Mouse (Mus musculus): ENCODE measurements around the gene Izumo2. TPM values are rescaled to one million over a fixed set of nuclear protein-coding genes. Genes with fewer than 3 reads are reported as not detected.

Izumo2 gene
- total and polyA plus RNA-seq, 3 experiments, result not detected

DNA sequence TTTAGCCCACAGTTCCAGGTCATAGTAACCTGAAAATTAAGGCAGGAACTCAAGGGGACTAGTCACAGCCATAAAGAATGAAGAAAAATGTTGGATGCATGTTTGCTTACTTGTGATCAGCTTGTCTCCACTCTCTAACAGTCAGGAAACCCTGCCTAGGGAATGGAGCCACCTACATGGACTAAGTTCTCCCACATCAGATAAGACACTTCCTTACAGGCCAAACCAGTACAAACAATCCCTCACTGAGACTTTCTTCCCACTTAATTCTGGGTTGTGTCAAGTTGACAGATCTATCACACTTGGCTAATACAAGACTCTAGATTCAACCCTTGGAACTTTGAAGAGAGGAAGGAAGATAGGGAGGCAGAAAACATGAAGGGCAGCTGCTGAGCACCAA is 51.8 kb downstream of the Izumo2 start:
- Histone ChIP-seq H3K9ac (ENCODE audit: insufficient read depth, low read depth) (no peak overlapping the region), H3K27me3 (replicated peaks) (no peaks in the 10 kb centered on the region), H3K79me2 (replicated peaks; ENCODE audit: control insufficient read depth, extremely low read depth, insufficient read depth, poor library complexity, severe bottlenecking) (no peaks in the 10 kb centered on the region), H3K4me2 (ENCODE audit: insufficient read depth, low read depth, poor library complexity, severe bottlenecking) (no peak overlapping the region), H3K27ac (ENCODE audit: insufficient read depth, low read depth) (no peak overlapping the region), H3K4me1 (ENCODE audit: control insufficient read depth in 1 of 2, insufficient read depth in 2 of 2) (no peaks in the 10 kb centered on the region), H3K9me3 (replicated peaks; ENCODE audit: low read length) (no peaks in the 10 kb centered on the region), H3K4me3 (replicated peaks in 1 of 3; ENCODE audit: low read depth in 2 of 3, low read length in 2 of 3, poor library complexity in 1 of 3) (no peak overlapping the region), H3K36me3 (replicated peaks in 1 of 2; ENCODE audit: control insufficient read depth in 1 of 2, insufficient read depth in 1 of 2, low read length in 1 of 2) (peaks cover 77 to 95% of the 10 kb centered on the region in 2 experiments)
- TF ChIP-seq IRF4 (IDR thresholded peaks at IDR 0.05; ENCODE audit: low read depth, low read length) (no peak), MEF2A (IDR thresholded peaks at IDR 0.05; ENCODE audit: borderline replicate concordance, low read depth, low read length) (no peak), CHD2 (IDR thresholded peaks at IDR 0.05; ENCODE audit: low read length) (no peak), MAX (IDR thresholded peaks at IDR 0.05; ENCODE audit: low read length) (no peak), ZMIZ1 (IDR thresholded peaks at IDR 0.05; ENCODE audit: low read depth, low read length) (no peak), ZNF384 (IDR thresholded peaks at IDR 0.05; ENCODE audit: low read depth, low read length) (no peak), MXI1 (IDR thresholded peaks at IDR 0.05; ENCODE audit: low read depth, low read length) (no peak), CTCF (conservative IDR thresholded peaks at IDR 0.05 in 1 of 2, IDR thresholded peaks at IDR 0.05 in 1 of 2; ENCODE audit: low read depth in 2 of 2, low read length in 2 of 2) (no peak), RAD21 (IDR thresholded peaks at IDR 0.05; ENCODE audit: low read depth, low read length) (no peak), ZC3H11A (IDR thresholded peaks at IDR 0.05; ENCODE audit: low read depth, low read length) (no peak), TCF12 (IDR thresholded peaks at IDR 0.05; ENCODE audit: low read depth, low read length) (no peak), HCFC1 (IDR thresholded peaks at IDR 0.05; ENCODE audit: low read depth, low read length) (no peak), EP300 (IDR thresholded peaks at IDR 0.05; ENCODE audit: low read length) (no peak), KAT2A (IDR thresholded peaks at IDR 0.05; ENCODE audit: insufficient replicate concordance, low read length) (no peak), RCOR1 (conservative IDR thresholded peaks at IDR 0.05; ENCODE audit: low read depth, low read length) (no peak), E2F4 (IDR thresholded peaks at IDR 0.05; ENCODE audit: insufficient replicate concordance, low read depth, low read length) (no peak), NELFE (IDR thresholded peaks at IDR 0.05; ENCODE audit: low read depth, low read length) (no peak), ETS1 (conservative IDR thresholded peaks at IDR 0.05; ENCODE audit: low read depth, low read length) (no peak), ELF1 (IDR thresholded peaks at IDR 0.05; ENCODE audit: low read depth, low read length) (no peak)
- no peak for DNase-seq (ENCODE audit: extremely low read depth)
- in situ Hi-C loops (cut with MboI; ENCODE audit: low pct_ligation_motif_present, low pct_unique_long_range_greater_than_20kb, low sequenced_read_pairs), result no loop called here
- dilution Hi-C loops (cut with MboI; ENCODE audit: extremely low pct_ligation_motif_present, extremely low pct_unique_long_range_greater_than_20kb, low sequenced_read_pairs), result no loop called here

DNA sequence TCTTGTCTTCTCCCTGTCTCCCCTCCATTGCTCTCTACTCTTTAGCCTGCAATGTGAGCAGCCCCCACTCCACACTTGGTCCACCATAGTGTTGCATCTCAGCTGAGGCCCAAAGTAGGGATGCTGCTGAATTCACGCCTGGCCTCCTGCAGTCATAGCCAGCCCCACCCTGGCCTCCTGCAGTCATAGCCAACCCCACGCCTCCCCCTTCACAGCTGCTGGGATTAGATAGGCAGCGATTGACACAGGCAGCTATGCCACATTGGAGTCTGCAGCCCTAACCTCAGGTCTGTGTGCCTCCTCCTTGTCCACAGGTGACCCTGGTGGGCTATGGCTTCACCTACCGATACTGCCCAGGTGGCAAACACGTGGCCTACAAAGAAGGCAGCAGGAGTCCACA is 59.6 kb downstream of the Izumo2 start:
- in situ Hi-C loops (cut with MboI; ENCODE audit: low pct_ligation_motif_present, low pct_unique_long_range_greater_than_20kb, low sequenced_read_pairs), result no loop called here
- no peak overlapping the region for H3K27ac ChIP-seq (ENCODE audit: insufficient read depth, low read depth)
- DNase-seq (ENCODE audit: extremely low read depth), result no peak
- dilution Hi-C loops (cut with MboI; ENCODE audit: extremely low pct_ligation_motif_present, extremely low pct_unique_long_range_greater_than_20kb, low sequenced_read_pairs), result no loop called here
- no peak overlapping the region for H3K4me3 ChIP-seq (replicated peaks in 1 of 3; ENCODE audit: low read depth in 2 of 3, low read length in 2 of 3, poor library complexity in 1 of 3)
- H3K27me3 ChIP-seq (replicated peaks), result no peaks in the 10 kb centered on the region
- no peaks in the 10 kb centered on the region for H3K4me1 ChIP-seq (ENCODE audit: control insufficient read depth in 1 of 2, insufficient read depth in 2 of 2)
- H3K9me3 ChIP-seq (replicated peaks; ENCODE audit: low read length), result no peaks in the 10 kb centered on the region
- peaks cover 79 to 100% of the 10 kb centered on the region in 2 experiments for H3K36me3 ChIP-seq (replicated peaks in 1 of 2; ENCODE audit: control insufficient read depth in 1 of 2, insufficient read depth in 1 of 2, low read length in 1 of 2)
- no peak overlapping the region for H3K4me2 ChIP-seq (ENCODE audit: insufficient read depth, low read depth, poor library complexity, severe bottlenecking)
- TF ChIP-seq MXI1 (IDR thresholded peaks at IDR 0.05; ENCODE audit: low read depth, low read length), result no peak
- TF ChIP-seq TCF12 (IDR thresholded peaks at IDR 0.05; ENCODE audit: low read depth, low read length), result no peak
- TF ChIP-seq MAFK (IDR thresholded peaks at IDR 0.05; ENCODE audit: insufficient replicate concordance, low read length), result no peak
- no peak for TF ChIP-seq ETS1 (conservative IDR thresholded peaks at IDR 0.05; ENCODE audit: low read depth, low read length)
- H3K9ac ChIP-seq (ENCODE audit: insufficient read depth, low read depth), result no peak overlapping the region
- H3K79me2 ChIP-seq (replicated peaks; ENCODE audit: control insufficient read depth, extremely low read depth, insufficient read depth, poor library complexity, severe bottlenecking), result no peaks in the 10 kb centered on the region

Other genes starting within 250 kb of the Izumo2 start
Only the 20 nearest of the 24 such genes appear.
- gene Emc10, start 212.2 kb upstream of the Izumo2 start, total RNA-seq (2012; rRNA removed), result 25.9 and 32.4 TPM in 2 replicates
- gene Emc10, start 212.2 kb upstream of the Izumo2 start, total RNA-seq (2014; rRNA removed), result 14.1 and 14.4 TPM in 2 replicates
- 42.7 and 49.1 TPM in 2 replicates for gene Emc10, start 212.2 kb upstream of the Izumo2 start, polyA plus RNA-seq (2012; ENCODE audit: insufficient read length, low read depth)
- 1.2 and 1.3 TPM in 2 replicates for gene Fam71e1, start 212.2 kb upstream of the Izumo2 start, total RNA-seq (2012; rRNA removed)
- gene Fam71e1, start 212.2 kb upstream of the Izumo2 start, total RNA-seq (2014; rRNA removed), result not detected in 2 replicates
- gene Fam71e1, start 212.2 kb upstream of the Izumo2 start, polyA plus RNA-seq (2012; ENCODE audit: insufficient read length, low read depth), result 0.33 and 0.39 TPM in 2 replicates
- 3.0 and 5.0 TPM in 2 replicates for gene Mybpc2, start 184.1 kb upstream of the Izumo2 start, total RNA-seq (2012; rRNA removed)
- 2.0 TPM in 2 replicates for gene Mybpc2, start 184.1 kb upstream of the Izumo2 start, total RNA-seq (2014; rRNA removed)
- 8.3 and 8.6 TPM in 2 replicates for gene Mybpc2, start 184.1 kb upstream of the Izumo2 start, polyA plus RNA-seq (2012; ENCODE audit: insufficient read length, low read depth)
- gene Spib, start 176.7 kb upstream of the Izumo2 start, total RNA-seq (2012; rRNA removed), result 135 and 200 TPM in 2 replicates
- 162 and 194 TPM in 2 replicates for gene Spib, start 176.7 kb upstream of the Izumo2 start, total RNA-seq (2014; rRNA removed)
- gene Spib, start 176.7 kb upstream of the Izumo2 start, polyA plus RNA-seq (2012; ENCODE audit: insufficient read length, low read depth), result 279 and 336 TPM in 2 replicates
- gene Pold1, start 159.9 kb upstream of the Izumo2 start, total RNA-seq (2012; rRNA removed), result 103 and 131 TPM in 2 replicates
- gene Pold1, start 159.9 kb upstream of the Izumo2 start, total RNA-seq (2014; rRNA removed), result 44.2 and 49.3 TPM in 2 replicates
- 61.4 and 67.6 TPM in 2 replicates for gene Pold1, start 159.9 kb upstream of the Izumo2 start, polyA plus RNA-seq (2012; ENCODE audit: insufficient read length, low read depth)
- gene Nr1h2, start 154.8 kb upstream of the Izumo2 start, total RNA-seq (2012; rRNA removed), result 36.8 and 50.0 TPM in 2 replicates
- gene Nr1h2, start 154.8 kb upstream of the Izumo2 start, total RNA-seq (2014; rRNA removed), result 13.9 and 14.2 TPM in 2 replicates
- gene Nr1h2, start 154.8 kb upstream of the Izumo2 start, polyA plus RNA-seq (2012; ENCODE audit: insufficient read length, low read depth), result 40.5 and 43.8 TPM in 2 replicates
- 194 and 200 TPM in 2 replicates for gene Napsa, start 136.4 kb upstream of the Izumo2 start, total RNA-seq (2012; rRNA removed)
- 133 and 175 TPM in 2 replicates for gene Napsa, start 136.4 kb upstream of the Izumo2 start, total RNA-seq (2014; rRNA removed)
- gene Napsa, start 136.4 kb upstream of the Izumo2 start, polyA plus RNA-seq (2012; ENCODE audit: insufficient read length, low read depth), result 239 and 253 TPM in 2 replicates
- gene Kcnc3, start 118.1 kb upstream of the Izumo2 start, total RNA-seq (2012; rRNA removed), result 1.4 and 1.7 TPM in 2 replicates
- gene Kcnc3, start 118.1 kb upstream of the Izumo2 start, total RNA-seq (2014; rRNA removed), result 0.18 and 0.31 TPM in 2 replicates
- gene Kcnc3, start 118.1 kb upstream of the Izumo2 start, polyA plus RNA-seq (2012; ENCODE audit: insufficient read length, low read depth), result 3.4 and 5.6 TPM in 2 replicates
- gene Myh14, start 37.9 kb upstream of the Izumo2 start, total RNA-seq (2012; rRNA removed), result 1.1 and 1.5 TPM in 2 replicates
- gene Myh14, start 37.9 kb upstream of the Izumo2 start, total RNA-seq (2014; rRNA removed), result 0.09 and 0.12 TPM in 2 replicates
- gene Myh14, start 37.9 kb upstream of the Izumo2 start, polyA plus RNA-seq (2012; ENCODE audit: insufficient read length, low read depth), result 0.60 and 0.89 TPM in 2 replicates
- gene Vrk3, start 39.7 kb downstream of the Izumo2 start, total RNA-seq (2012; rRNA removed), result 27.6 and 30.0 TPM in 2 replicates
- gene Vrk3, start 39.7 kb downstream of the Izumo2 start, total RNA-seq (2014; rRNA removed), result 29.5 and 34.2 TPM in 2 replicates
- 42.3 and 50.4 TPM in 2 replicates for gene Vrk3, start 39.7 kb downstream of the Izumo2 start, polyA plus RNA-seq (2012; ENCODE audit: insufficient read length, low read depth)
- 9.3 and 9.6 TPM in 2 replicates for gene Zfp473, start 42.3 kb downstream of the Izumo2 start, total RNA-seq (2012; rRNA removed)
- 10.0 and 10.5 TPM in 2 replicates for gene Zfp473, start 42.3 kb downstream of the Izumo2 start, total RNA-seq (2014; rRNA removed)
- gene Zfp473, start 42.3 kb downstream of the Izumo2 start, polyA plus RNA-seq (2012; ENCODE audit: insufficient read length, low read depth), result 6.8 and 8.7 TPM in 2 replicates
- gene Nup62, start 107.3 kb downstream of the Izumo2 start, total RNA-seq (2012; rRNA removed), result 93.2 and 101 TPM in 2 replicates
- 84.1 and 93.3 TPM in 2 replicates for gene Nup62, start 107.3 kb downstream of the Izumo2 start, total RNA-seq (2014; rRNA removed)
- gene Nup62, start 107.3 kb downstream of the Izumo2 start, polyA plus RNA-seq (2012; ENCODE audit: insufficient read length, low read depth), result 146 and 151 TPM in 2 replicates
- 42.2 and 57.5 TPM in 2 replicates for gene Il4i1, start 107.6 kb downstream of the Izumo2 start, total RNA-seq (2012; rRNA removed)
- gene Il4i1, start 107.6 kb downstream of the Izumo2 start, total RNA-seq (2014; rRNA removed), result 11.8 and 17.6 TPM in 2 replicates
- gene Il4i1, start 107.6 kb downstream of the Izumo2 start, polyA plus RNA-seq (2012; ENCODE audit: insufficient read length, low read depth), result 49.2 and 58.2 TPM in 2 replicates
- gene Atf5, start 107.9 kb downstream of the Izumo2 start, total RNA-seq (2012; rRNA removed), result 34.0 and 71.1 TPM in 2 replicates
- 12.0 and 13.4 TPM in 2 replicates for gene Atf5, start 107.9 kb downstream of the Izumo2 start, total RNA-seq (2014; rRNA removed)
- 82.3 and 84.5 TPM in 2 replicates for gene Atf5, start 107.9 kb downstream of the Izumo2 start, polyA plus RNA-seq (2012; ENCODE audit: insufficient read length, low read depth)
- 21.7 and 24.2 TPM in 2 replicates for gene Akt1s1, start 140.2 kb downstream of the Izumo2 start, total RNA-seq (2012; rRNA removed)
- 8.5 and 9.5 TPM in 2 replicates for gene Akt1s1, start 140.2 kb downstream of the Izumo2 start, total RNA-seq (2014; rRNA removed)
- gene Akt1s1, start 140.2 kb downstream of the Izumo2 start, polyA plus RNA-seq (2012; ENCODE audit: insufficient read length, low read depth), result 23.3 and 23.4 TPM in 2 replicates
- 32.4 and 40.5 TPM in 2 replicates for gene Tbc1d17, start 140.3 kb downstream of the Izumo2 start, total RNA-seq (2012; rRNA removed)
- 31.9 and 35.5 TPM in 2 replicates for gene Tbc1d17, start 140.3 kb downstream of the Izumo2 start, total RNA-seq (2014; rRNA removed)
- 38.5 and 41.9 TPM in 2 replicates for gene Tbc1d17, start 140.3 kb downstream of the Izumo2 start, polyA plus RNA-seq (2012; ENCODE audit: insufficient read length, low read depth)
- gene Pnkp, start 148.4 kb downstream of the Izumo2 start, total RNA-seq (2012; rRNA removed), result 35.9 and 41.6 TPM in 2 replicates
- 14.8 and 15.3 TPM in 2 replicates for gene Pnkp, start 148.4 kb downstream of the Izumo2 start, total RNA-seq (2014; rRNA removed)
- 20.7 and 22.2 TPM in 2 replicates for gene Pnkp, start 148.4 kb downstream of the Izumo2 start, polyA plus RNA-seq (2012; ENCODE audit: insufficient read length, low read depth)
- gene Ptov1, start 161.0 kb downstream of the Izumo2 start, total RNA-seq (2012; rRNA removed), result 11.5 and 16.8 TPM in 2 replicates
- gene Ptov1, start 161.0 kb downstream of the Izumo2 start, total RNA-seq (2014; rRNA removed), result 5.7 and 7.8 TPM in 2 replicates
- 15.5 and 21.0 TPM in 2 replicates for gene Ptov1, start 161.0 kb downstream of the Izumo2 start, polyA plus RNA-seq (2012; ENCODE audit: insufficient read length, low read depth)
- 56.7 and 57.6 TPM in 2 replicates for gene Med25, start 184.0 kb downstream of the Izumo2 start, total RNA-seq (2012; rRNA removed)
- 18.4 and 20.8 TPM in 2 replicates for gene Med25, start 184.0 kb downstream of the Izumo2 start, total RNA-seq (2014; rRNA removed)
- gene Med25, start 184.0 kb downstream of the Izumo2 start, polyA plus RNA-seq (2012; ENCODE audit: insufficient read length, low read depth), result 67.4 and 75.4 TPM in 2 replicates
- gene Fuz, start 187.3 kb downstream of the Izumo2 start, total RNA-seq (2012; rRNA removed), result 12.2 and 16.9 TPM in 2 replicates
- gene Fuz, start 187.3 kb downstream of the Izumo2 start, total RNA-seq (2014; rRNA removed), result 16.1 and 16.7 TPM in 2 replicates
- gene Fuz, start 187.3 kb downstream of the Izumo2 start, polyA plus RNA-seq (2012; ENCODE audit: insufficient read length, low read depth), result 15.9 and 17.1 TPM in 2 replicates